Mouse (Mus musculus): ENCODE measurements at regions not wholly inside any gene's neighbourhood (a gene's known extent, or its start where the extent isn't known, plus 50 kb on each side); places are given as distances from the start of the nearest gene placed in this dataset.

GRCm38 (mm10) chr17:62286086-62287080, 594.7 kb downstream of the Efna5 start:
- ATAC-seq = no peak
- H3K4me3 ChIP-seq (ENCODE audit: low read depth, low read length) = no peak overlapping the region
- H3K4me2 ChIP-seq (ENCODE audit: low read length) = no peak overlapping the region
- H3K9ac ChIP-seq (ENCODE audit: low read depth, low read length) = no peak overlapping the region
- H3K27me3 ChIP-seq (ENCODE audit: control insufficient read depth, insufficient read depth, low read depth, low read length) = no peaks in the 10 kb centered on the region
- H3K36me3 ChIP-seq (ENCODE audit: control insufficient read depth, insufficient read depth, low read length) = no peaks in the 10 kb centered on the region
- H3K9me3 ChIP-seq (replicated peaks; ENCODE audit: control insufficient read depth, low read length, poor library complexity, severe bottlenecking) = no peaks in the 10 kb centered on the region
- no peak overlapping the region for H3K27ac ChIP-seq (ENCODE audit: low read length)
- 82% methylated on average over 12 of the region's 12 CpGs for WGBS
- no peaks in the 10 kb centered on the region for H3K4me1 ChIP-seq (ENCODE audit: control insufficient read depth, insufficient read depth, low read length)

- H3K4me3 ChIP-seq (ENCODE audit: low read depth, low read length) = no peak overlapping the region
- H3K4me1 ChIP-seq (ENCODE audit: control insufficient read depth, insufficient read depth, low read length) = no peaks in the 10 kb centered on the region
- no peaks in the 10 kb centered on the region for H3K9me3 ChIP-seq (replicated peaks; ENCODE audit: control insufficient read depth, low read length, poor library complexity, severe bottlenecking)
- WGBS = 78% methylated on average over 3 of the region's 3 CpGs
- no peaks in the 10 kb centered on the region for H3K36me3 ChIP-seq (ENCODE audit: control insufficient read depth, insufficient read depth, low read length)
- ATAC-seq = no peak
- no peak overlapping the region for H3K4me2 ChIP-seq (ENCODE audit: low read length)
- no peak overlapping the region for H3K27ac ChIP-seq (ENCODE audit: low read length)
- no peak overlapping the region for H3K9ac ChIP-seq (ENCODE audit: low read depth, low read length)
- H3K27me3 ChIP-seq (ENCODE audit: control insufficient read depth, insufficient read depth, low read depth, low read length) = no peaks in the 10 kb centered on the region
These were observed 600.9 kb downstream of the Efna5 start for GRCm38 (mm10) chr17:62280201-62280600.

- no peak overlapping the region for H3K4me3 ChIP-seq (ENCODE audit: low read depth, low read length)
- 79% methylated on average over 7 of the region's 7 CpGs for WGBS
- H3K27ac ChIP-seq (ENCODE audit: low read length) = no peak overlapping the region
- no peak overlapping the region for H3K4me2 ChIP-seq (ENCODE audit: low read length)
- no peak overlapping the region for H3K9ac ChIP-seq (ENCODE audit: low read depth, low read length)
- H3K36me3 ChIP-seq (ENCODE audit: control insufficient read depth, insufficient read depth, low read length) = no peaks in the 10 kb centered on the region
- H3K9me3 ChIP-seq (replicated peaks; ENCODE audit: control insufficient read depth, low read length, poor library complexity, severe bottlenecking) = no peaks in the 10 kb centered on the region
- H3K4me1 ChIP-seq (ENCODE audit: control insufficient read depth, insufficient read depth, low read length) = no peaks in the 10 kb centered on the region
- no peaks in the 10 kb centered on the region for H3K27me3 ChIP-seq (ENCODE audit: control insufficient read depth, insufficient read depth, low read depth, low read length)
- ATAC-seq = no peak
These were observed 609.7 kb downstream of the Efna5 start for GRCm38 (mm10) chr17:62271399-62271798.

GRCm38 (mm10) chr17:62269279-62269678, 611.8 kb downstream of the Efna5 start:
- ATAC-seq = no peak
- no peaks in the 10 kb centered on the region for H3K36me3 ChIP-seq (ENCODE audit: control insufficient read depth, insufficient read depth, low read length)
- H3K9me3 ChIP-seq (replicated peaks; ENCODE audit: control insufficient read depth, low read length, poor library complexity, severe bottlenecking) = no peaks in the 10 kb centered on the region
- H3K4me1 ChIP-seq (ENCODE audit: control insufficient read depth, insufficient read depth, low read length) = no peaks in the 10 kb centered on the region
- no peak overlapping the region for H3K9ac ChIP-seq (ENCODE audit: low read depth, low read length)
- H3K4me3 ChIP-seq (ENCODE audit: low read depth, low read length) = no peak overlapping the region
- no peak overlapping the region for H3K4me2 ChIP-seq (ENCODE audit: low read length)
- no peak overlapping the region for H3K27ac ChIP-seq (ENCODE audit: low read length)
- WGBS = 95% methylated on average over 4 of the region's 4 CpGs
- H3K27me3 ChIP-seq (ENCODE audit: control insufficient read depth, insufficient read depth, low read depth, low read length) = no peaks in the 10 kb centered on the region

DNA sequence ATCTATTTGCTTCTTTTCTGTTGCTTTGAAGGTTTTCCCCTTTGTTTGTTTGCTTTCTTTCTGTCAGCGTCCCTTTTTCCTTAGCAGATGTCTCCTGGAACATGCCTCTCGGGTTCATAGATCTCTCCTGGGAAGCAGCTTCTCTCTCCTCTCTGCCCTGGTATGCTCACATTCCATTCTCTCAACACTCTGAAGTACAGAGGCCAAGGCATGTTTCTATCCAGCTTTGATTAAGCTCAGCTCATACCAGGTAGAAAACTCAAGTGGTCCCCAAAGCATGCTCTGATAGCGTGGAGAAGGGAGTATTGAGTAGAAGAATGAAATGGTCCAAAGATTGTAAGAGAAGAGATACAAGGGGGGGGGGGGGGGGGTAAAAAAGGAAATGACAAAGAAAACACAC, 627.7 kb downstream of the Efna5 start:
- ATAC-seq = no peak
- H3K4me3 ChIP-seq (ENCODE audit: low read depth, low read length) = no peak overlapping the region
- no peak overlapping the region for H3K4me2 ChIP-seq (ENCODE audit: low read length)
- no peak overlapping the region for H3K27ac ChIP-seq (ENCODE audit: low read length)
- no peaks in the 10 kb centered on the region for H3K36me3 ChIP-seq (ENCODE audit: control insufficient read depth, insufficient read depth, low read length)
- no peaks in the 10 kb centered on the region for H3K9me3 ChIP-seq (replicated peaks; ENCODE audit: control insufficient read depth, low read length, poor library complexity, severe bottlenecking)
- 70% methylated on average over 3 of the region's 3 CpGs for WGBS
- no peaks in the 10 kb centered on the region for H3K4me1 ChIP-seq (ENCODE audit: control insufficient read depth, insufficient read depth, low read length)
- H3K9ac ChIP-seq (ENCODE audit: low read depth, low read length) = no peak overlapping the region
- no peaks in the 10 kb centered on the region for H3K27me3 ChIP-seq (ENCODE audit: control insufficient read depth, insufficient read depth, low read depth, low read length)

DNA sequence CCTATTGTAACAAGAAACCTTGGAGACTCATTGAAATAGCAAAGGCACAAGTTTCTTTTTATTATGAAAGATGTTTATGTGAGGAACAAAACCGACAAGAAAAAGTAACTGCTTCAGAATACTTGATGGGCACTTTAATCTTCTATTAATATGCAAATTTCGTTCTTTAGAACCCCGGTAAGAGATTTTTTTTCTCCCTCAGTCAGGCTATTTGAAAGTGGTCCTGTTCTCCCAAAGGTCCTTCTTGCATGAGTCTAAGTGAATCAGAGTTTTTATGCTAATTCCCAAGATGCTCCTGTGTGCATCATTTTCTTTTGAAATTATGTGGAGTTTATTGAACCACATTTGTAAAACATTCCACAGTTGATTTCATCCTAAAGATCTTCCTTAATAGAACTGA, 633.1 kb downstream of the Efna5 start:
- Histone ChIP-seq H3K4me3 (ENCODE audit: low read depth, low read length) (no peak overlapping the region), H3K36me3 (ENCODE audit: control insufficient read depth, insufficient read depth, low read length) (no peaks in the 10 kb centered on the region), H3K9me3 (replicated peaks; ENCODE audit: control insufficient read depth, low read length, poor library complexity, severe bottlenecking) (no peaks in the 10 kb centered on the region), H3K4me1 (ENCODE audit: control insufficient read depth, insufficient read depth, low read length) (no peaks in the 10 kb centered on the region), H3K4me2 (ENCODE audit: low read length) (no peak overlapping the region), H3K27me3 (ENCODE audit: control insufficient read depth, insufficient read depth, low read depth, low read length) (no peaks in the 10 kb centered on the region), H3K9ac (ENCODE audit: low read depth, low read length) (no peak overlapping the region), H3K27ac (ENCODE audit: low read length) (no peak overlapping the region)
- 4% methylated on average over 3 of the region's 3 CpGs for WGBS
- ATAC-seq = no peak

GRCm38 (mm10) chr17:62246650-62247049, 634.5 kb downstream of the Efna5 start:
- no peaks in the 10 kb centered on the region for H3K36me3 ChIP-seq (ENCODE audit: control insufficient read depth, insufficient read depth, low read length)
- no peak overlapping the region for H3K4me2 ChIP-seq (ENCODE audit: low read length)
- H3K9me3 ChIP-seq (replicated peaks; ENCODE audit: control insufficient read depth, low read length, poor library complexity, severe bottlenecking) = no peaks in the 10 kb centered on the region
- no peaks in the 10 kb centered on the region for H3K4me1 ChIP-seq (ENCODE audit: control insufficient read depth, insufficient read depth, low read length)
- H3K27ac ChIP-seq (ENCODE audit: low read length) = no peak overlapping the region
- no peak for ATAC-seq
- no peak overlapping the region for H3K9ac ChIP-seq (ENCODE audit: low read depth, low read length)
- 14% methylated on average over 4 of the region's 4 CpGs for WGBS
- no peaks in the 10 kb centered on the region for H3K27me3 ChIP-seq (ENCODE audit: control insufficient read depth, insufficient read depth, low read depth, low read length)
- no peak overlapping the region for H3K4me3 ChIP-seq (ENCODE audit: low read depth, low read length)

DNA sequence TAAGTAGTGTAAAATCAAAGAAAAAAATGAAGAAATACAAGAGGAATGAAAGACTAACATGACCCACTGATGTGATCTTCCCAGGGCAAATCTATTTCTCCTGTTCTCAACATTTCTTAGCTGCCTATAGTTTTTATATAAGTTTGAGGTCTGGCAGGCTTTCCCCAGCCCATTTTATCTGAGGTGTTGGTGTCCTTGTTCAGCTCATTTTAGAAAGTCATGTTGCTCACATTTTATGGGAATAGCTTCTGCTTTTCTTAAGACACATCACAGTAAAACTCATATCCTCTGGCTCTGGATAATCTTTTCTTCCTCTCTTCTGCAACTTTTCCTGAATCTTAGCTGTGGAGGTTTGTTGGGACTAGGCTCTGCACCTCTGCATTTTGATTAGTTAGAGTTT, 650.2 kb downstream of the Efna5 start:
- Histone ChIP-seq H3K27ac (ENCODE audit: low read length) (no peak overlapping the region), H3K4me2 (ENCODE audit: low read length) (no peak overlapping the region), H3K27me3 (ENCODE audit: control insufficient read depth, insufficient read depth, low read depth, low read length) (no peaks in the 10 kb centered on the region), H3K4me1 (ENCODE audit: control insufficient read depth, insufficient read depth, low read length) (no peaks in the 10 kb centered on the region), H3K4me3 (ENCODE audit: low read depth, low read length) (no peak overlapping the region), H3K9ac (ENCODE audit: low read depth, low read length) (no peak overlapping the region), H3K36me3 (ENCODE audit: control insufficient read depth, insufficient read depth, low read length) (no peaks in the 10 kb centered on the region), H3K9me3 (replicated peaks; ENCODE audit: control insufficient read depth, low read length, poor library complexity, severe bottlenecking) (no peaks in the 10 kb centered on the region)
- ATAC-seq = no peak

DNA sequence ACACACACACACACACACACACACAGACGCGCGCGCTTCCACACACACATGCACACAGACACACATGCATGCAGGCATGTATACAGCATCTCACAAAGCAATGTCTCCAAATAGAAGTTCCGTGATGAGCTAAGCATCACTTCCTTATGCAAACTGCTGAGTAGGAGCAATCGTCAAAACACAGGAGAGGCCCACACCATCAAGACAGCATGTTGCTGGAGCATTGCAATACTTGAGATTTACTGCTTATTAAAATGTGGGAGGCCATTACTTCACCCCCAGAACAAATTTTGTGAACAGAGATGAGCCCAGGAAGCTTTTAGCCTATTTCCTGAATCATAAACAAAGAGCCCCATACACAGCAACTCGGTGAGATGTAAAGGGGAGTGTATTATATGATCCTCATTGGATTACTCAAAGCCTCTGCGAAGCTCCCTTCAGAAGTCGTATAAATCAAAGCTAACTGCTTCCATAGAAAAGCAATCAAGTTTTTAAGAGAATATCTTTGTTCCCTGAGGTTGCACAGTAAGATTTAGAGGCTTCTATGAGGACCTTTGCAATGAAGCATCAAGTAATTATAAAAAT, 670.6 kb downstream of the Efna5 start:
- WGBS = 76% methylated on average over 9 of the region's 9 CpGs
- no peak overlapping the region for H3K4me2 ChIP-seq (ENCODE audit: low read length)
- H3K4me3 ChIP-seq (ENCODE audit: low read depth, low read length) = no peak overlapping the region
- ATAC-seq = no peak
- H3K9ac ChIP-seq (ENCODE audit: low read depth, low read length) = no peak overlapping the region
- H3K27me3 ChIP-seq (ENCODE audit: control insufficient read depth, insufficient read depth, low read depth, low read length) = no peaks in the 10 kb centered on the region
- H3K9me3 ChIP-seq (replicated peaks; ENCODE audit: control insufficient read depth, low read length, poor library complexity, severe bottlenecking) = no peaks in the 10 kb centered on the region
- H3K36me3 ChIP-seq (ENCODE audit: control insufficient read depth, insufficient read depth, low read length) = no peaks in the 10 kb centered on the region
- H3K27ac ChIP-seq (ENCODE audit: low read length) = no peak overlapping the region
- H3K4me1 ChIP-seq (ENCODE audit: control insufficient read depth, insufficient read depth, low read length) = no peaks in the 10 kb centered on the region

Data from midbrain, embryonic 16.5 days (tissue).